Mouse (Mus musculus): ENCODE results near the gene Olfr979. TPM values are rescaled to one million over a fixed set of nuclear protein-coding genes. Genes with fewer than 3 reads are reported as not detected.

Olfr979 gene
- polyA plus RNA-seq, 1 experiment from 2014 or later, result not detected

Other genes starting within 250 kb of the Olfr979 start
- gene Olfr968, start 220.2 kb downstream of the Olfr979 start, polyA plus RNA-seq (2015; fragmentation: Nextera tagmentation; extraction: Ambion mirVana), result not detected in 2 replicates
- gene Olfr969, start 212.5 kb downstream of the Olfr979 start, polyA plus RNA-seq (2015; fragmentation: Nextera tagmentation; extraction: Ambion mirVana), result not detected in 2 replicates
- gene Olfr970, start 194.6 kb downstream of the Olfr979 start, polyA plus RNA-seq (2015; fragmentation: Nextera tagmentation; extraction: Ambion mirVana), result not detected in 2 replicates
- gene Olfr971, start 166.6 kb downstream of the Olfr979 start, polyA plus RNA-seq (2015; fragmentation: Nextera tagmentation; extraction: Ambion mirVana), result not detected in 2 replicates
- not detected in 2 replicates for gene Olfr972, start 137.0 kb downstream of the Olfr979 start, polyA plus RNA-seq (2015; fragmentation: Nextera tagmentation; extraction: Ambion mirVana)
- not detected in 2 replicates for gene Olfr229, start 96.1 kb downstream of the Olfr979 start, polyA plus RNA-seq (2015; fragmentation: Nextera tagmentation; extraction: Ambion mirVana)
- gene Olfr974, start 66.0 kb downstream of the Olfr979 start, polyA plus RNA-seq (2015; fragmentation: Nextera tagmentation; extraction: Ambion mirVana), result not detected in 2 replicates
- gene Olfr975, start 51.4 kb downstream of the Olfr979 start, polyA plus RNA-seq (2015; fragmentation: Nextera tagmentation; extraction: Ambion mirVana), result not detected in 2 replicates
- not detected in 2 replicates for gene Olfr976, start 42.3 kb downstream of the Olfr979 start, polyA plus RNA-seq (2015; fragmentation: Nextera tagmentation; extraction: Ambion mirVana)
- gene Olfr978, start 11.4 kb downstream of the Olfr979 start, polyA plus RNA-seq (2015; fragmentation: Nextera tagmentation; extraction: Ambion mirVana), result not detected in 2 replicates
- not detected in 2 replicates for gene Olfr980, start 6.1 kb upstream of the Olfr979 start, polyA plus RNA-seq (2015; fragmentation: Nextera tagmentation; extraction: Ambion mirVana)
- not detected in 2 replicates for gene Olfr981, start 18.0 kb upstream of the Olfr979 start, polyA plus RNA-seq (2015; fragmentation: Nextera tagmentation; extraction: Ambion mirVana)
- not detected in 2 replicates for gene Olfr982, start 70.4 kb upstream of the Olfr979 start, polyA plus RNA-seq (2015; fragmentation: Nextera tagmentation; extraction: Ambion mirVana)
- gene Olfr983, start 90.1 kb upstream of the Olfr979 start, polyA plus RNA-seq (2015; fragmentation: Nextera tagmentation; extraction: Ambion mirVana), result not detected in 2 replicates
- not detected in 2 replicates for gene Olfr984, start 110.7 kb upstream of the Olfr979 start, polyA plus RNA-seq (2015; fragmentation: Nextera tagmentation; extraction: Ambion mirVana)
- not detected in 2 replicates for gene Olfr985, start 126.7 kb upstream of the Olfr979 start, polyA plus RNA-seq (2015; fragmentation: Nextera tagmentation; extraction: Ambion mirVana)
- not detected in 2 replicates for gene Tmem225, start 144.7 kb upstream of the Olfr979 start, polyA plus RNA-seq (2015; fragmentation: Nextera tagmentation; extraction: Ambion mirVana)
- not detected in 2 replicates for gene Olfr986, start 177.5 kb upstream of the Olfr979 start, polyA plus RNA-seq (2015; fragmentation: Nextera tagmentation; extraction: Ambion mirVana)
- gene Zfp202, start 188.9 kb upstream of the Olfr979 start, polyA plus RNA-seq (2015; fragmentation: Nextera tagmentation; extraction: Ambion mirVana), result 7.3 and 7.8 TPM in 2 replicates

Data from kidney, embryonic 16.5 days (tissue).